Mouse (Mus musculus) splenic B cell, adult 2 months (primary cell): ENCODE measurements around the gene Hpcal1.
A peak's percentile ranks its signal among the peaks of the same experiment; 100 is the strongest.

Experiments
- DNase-seq: peaks from one replicate; pipeline ENCODE4 v3.0.0-alpha.2; 2011; ENCODE audit warnings: low read depth, low spot score
- H3K27me3 ChIP-seq: 2 replicates; pipeline ENCODE4 v1.6.1; 2012; ENCODE audit warnings: mild to moderate bottlenecking, low read length, moderate library complexity, mixed read lengths; ENCODE audit not compliant: control insufficient read depth, poor library complexity, insufficient read depth, severe bottlenecking
- H3K36me3 ChIP-seq: 2 replicates; pipeline ENCODE4 v1.6.1; 2012; ENCODE audit warnings: mild to moderate bottlenecking, low read length, moderate library complexity, mixed read lengths; ENCODE audit not compliant: control insufficient read depth, poor library complexity, insufficient read depth, severe bottlenecking

Hpcal1 gene

GRCm38 (mm10) chr12:17673729-17674128 is 16.9 kb upstream of the Hpcal1 start:
- no peaks in the 10 kb centered on the region for H3K27me3 ChIP-seq
- DNase-seq, result no peak
- no peaks in the 10 kb centered on the region for H3K36me3 ChIP-seq

GRCm38 (mm10) chr12:17674182-17674812 is 16.4 kb upstream of the Hpcal1 start:
- Histone ChIP-seq H3K27me3 (no peaks in the 10 kb centered on the region), H3K36me3 (no peaks in the 10 kb centered on the region)
- no peak for DNase-seq

- H3K27me3 ChIP-seq, result no peaks in the 10 kb centered on the region
- no peaks in the 10 kb centered on the region for H3K36me3 ChIP-seq
- DNase-seq, result peak; percentile 9
Observed at GRCm38 (mm10) chr12:17677743-17678142, 12.9 kb upstream of the Hpcal1 start.

GRCm38 (mm10) chr12:17679571-17679970 is 11.1 kb upstream of the Hpcal1 start:
- DNase-seq, result no peak
- Histone ChIP-seq H3K36me3 (no peaks in the 10 kb centered on the region), H3K27me3 (no peaks in the 10 kb centered on the region)

GRCm38 (mm10) chr12:17682161-17682560 is 8.5 kb upstream of the Hpcal1 start:
- H3K27me3 ChIP-seq, result no peaks in the 10 kb centered on the region
- no peaks in the 10 kb centered on the region for H3K36me3 ChIP-seq
- no peak for DNase-seq

GRCm38 (mm10) chr12:17684315-17684714 is 6.3 kb upstream of the Hpcal1 start:
- DNase-seq, result no peak
- no peaks in the 10 kb centered on the region for H3K36me3 ChIP-seq
- H3K27me3 ChIP-seq, result no peaks in the 10 kb centered on the region

- Histone ChIP-seq H3K36me3 (no peaks in the 10 kb centered on the region), H3K27me3 (no peaks in the 10 kb centered on the region)
- DNase-seq, result no peak
Observed at GRCm38 (mm10) chr12:17686116-17686515, 4.5 kb upstream of the Hpcal1 start.

GRCm38 (mm10) chr12:17688913-17689312 is 1.7 kb upstream of the Hpcal1 start:
- H3K36me3 ChIP-seq, result no peaks in the 10 kb centered on the region
- no peaks in the 10 kb centered on the region for H3K27me3 ChIP-seq
- DNase-seq, result no peak

GRCm38 (mm10) chr12:17689931-17690563 is 609 bp upstream of the Hpcal1 start:
- no peak for DNase-seq
- Histone ChIP-seq H3K27me3 (no peaks in the 10 kb centered on the region), H3K36me3 (no peaks in the 10 kb centered on the region; the same call in 1 of the 2 replicates)

- H3K36me3 ChIP-seq, result no peaks in the 10 kb centered on the region; the same call in 1 of the 2 replicates
- H3K27me3 ChIP-seq, result no peaks in the 10 kb centered on the region
- no peak for DNase-seq
Observed at GRCm38 (mm10) chr12:17691320-17691876, 742 bp downstream of the Hpcal1 start.

- DNase-seq, result peak; percentile 39
- Histone ChIP-seq H3K27me3 (no peaks in the 10 kb centered on the region), H3K36me3 (no peaks in the 10 kb centered on the region; the same call in 1 of the 2 replicates)
Observed at GRCm38 (mm10) chr12:17691891-17692321, 1.2 kb downstream of the Hpcal1 start.

GRCm38 (mm10) chr12:17692356-17692755 is 1.7 kb downstream of the Hpcal1 start:
- no peaks in the 10 kb centered on the region; the same call in 1 of the 2 replicates for H3K36me3 ChIP-seq
- no peak for DNase-seq
- H3K27me3 ChIP-seq, result no peaks in the 10 kb centered on the region

GRCm38 (mm10) chr12:17692953-17693352 is 2.3 kb downstream of the Hpcal1 start:
- no peaks in the 10 kb centered on the region for H3K27me3 ChIP-seq
- DNase-seq, result no peak
- no peaks in the 10 kb centered on the region; the same call in 1 of the 2 replicates for H3K36me3 ChIP-seq

GRCm38 (mm10) chr12:17694589-17695115 is 4.0 kb downstream of the Hpcal1 start:
- peak; percentile 22 for DNase-seq
- Histone ChIP-seq H3K36me3 (no peaks in the 10 kb centered on the region; the same call in 1 of the 2 replicates), H3K27me3 (no peaks in the 10 kb centered on the region)

GRCm38 (mm10) chr12:17696395-17696794 is 5.7 kb downstream of the Hpcal1 start:
- DNase-seq, result no peak
- Histone ChIP-seq H3K27me3 (no peaks in the 10 kb centered on the region), H3K36me3 (no peaks in the 10 kb centered on the region; the same call in 1 of the 2 replicates)
